Mouse (Mus musculus): ENCODE measurements around the gene Ttll4. TPM values are rescaled to one million over a fixed set of nuclear protein-coding genes. Genes with fewer than 3 reads are reported as not detected.

Gene Ttll4
- 27.1 and 36.5 TPM in 2 replicates for polyA plus RNA-seq (2016; fragmentation: Nextera tagmentation; extraction: Ambion mirVana)

DNA sequence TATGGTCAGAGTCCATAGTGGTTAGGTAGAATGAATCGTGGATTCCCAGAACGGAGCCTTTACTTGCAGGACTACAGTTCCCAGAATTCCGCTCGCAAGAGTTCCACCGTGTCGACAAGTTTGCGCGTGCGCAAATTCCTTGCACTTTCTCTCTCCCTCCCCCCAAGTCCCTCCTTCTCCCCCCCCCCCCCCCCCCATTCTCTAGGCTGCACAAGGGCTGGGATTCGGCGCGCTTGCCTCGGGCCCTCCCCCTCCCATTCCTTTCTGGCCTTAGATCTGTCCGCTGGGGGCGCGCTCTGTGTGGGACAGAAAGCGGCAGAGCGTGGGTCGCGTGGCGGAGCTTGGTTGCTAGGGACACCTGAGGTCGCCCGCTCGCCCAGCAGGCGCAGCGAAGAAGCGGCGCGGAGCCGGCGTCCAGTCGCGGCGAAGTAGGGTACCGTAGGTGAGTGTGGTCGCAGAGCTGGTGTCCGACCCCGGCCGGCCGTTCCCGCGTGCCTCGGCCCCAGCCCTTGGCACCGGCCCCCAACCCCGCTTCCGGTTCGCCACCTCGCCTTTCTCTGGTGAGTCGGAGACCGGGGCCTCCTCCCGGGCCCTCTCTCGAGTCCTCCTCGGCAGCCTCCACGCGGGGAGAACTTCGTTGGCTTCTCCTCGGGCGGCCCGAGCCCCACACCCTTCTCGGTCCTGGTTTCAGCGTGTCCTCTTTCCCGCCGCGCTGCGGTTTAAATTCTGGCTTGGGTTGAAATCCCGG lies at the start of gene Ttll4:
Gene Ttll4 (plus strand): TSS at position 298 of the 748 bp plus-strand sequence.
- H3K27me3 ChIP-seq = no peaks in the 10 kb centered on the region

DNA sequence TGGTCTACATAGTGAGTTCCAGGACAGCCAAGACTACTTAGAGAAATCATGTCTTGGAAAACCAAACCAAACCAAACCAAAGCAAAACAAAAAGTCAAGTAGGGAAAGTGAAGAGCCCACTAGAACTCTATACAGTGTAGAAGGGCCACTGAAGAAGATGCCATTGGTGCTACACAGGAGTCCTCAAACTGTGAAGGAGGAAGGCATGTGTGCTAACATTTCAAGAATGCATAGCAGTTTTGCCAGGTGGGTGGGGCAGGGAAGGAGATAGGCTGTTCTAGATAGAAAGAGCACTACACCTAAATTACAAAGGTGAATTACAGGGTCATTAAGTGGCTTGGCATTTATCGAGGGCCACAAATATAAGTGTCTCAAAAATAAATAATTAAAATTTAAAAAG lies 37.4 kb upstream of the Ttll4 start:
- Histone ChIP-seq H3K9me3 (replicated peaks) (no peaks in the 10 kb centered on the region), H3K4me1 (no peaks in the 10 kb centered on the region), H3K4me3 (no peak overlapping the region), H3K36me3 (peaks cover 62% of the 10 kb centered on the region), H3K9ac (no peak overlapping the region), H3K4me2 (replicated peaks) (no peak overlapping the region), H3K27ac (no peak overlapping the region), H3K27me3 (no peaks in the 10 kb centered on the region)
- ATAC-seq (ENCODE audit: low FRiP score) = no peak
- 95% methylated on average over 1 of the region's 1 CpGs for WGBS

More for the DNA sequence above, at the start of gene Ttll4:
- H3K27ac ChIP-seq = peak within 1 kb of the TSS; percentile 62
- no peaks in the 10 kb centered on the region for H3K36me3 ChIP-seq
- peak within 1 kb of the TSS; percentile 48 for H3K4me3 ChIP-seq
- H3K4me1 ChIP-seq = peaks cover 11% of the 10 kb centered on the region
- peak; percentile 99 for ATAC-seq (ENCODE audit: low FRiP score)
- peak within 1 kb of the TSS; percentile 54 for H3K4me2 ChIP-seq (replicated peaks)
- H3K9ac ChIP-seq = peak within 1 kb of the TSS; percentile 60
- WGBS = under 1% methylated on average over 57 of the region's 66 CpGs
- no peaks in the 10 kb centered on the region for H3K9me3 ChIP-seq (replicated peaks)

DNA sequence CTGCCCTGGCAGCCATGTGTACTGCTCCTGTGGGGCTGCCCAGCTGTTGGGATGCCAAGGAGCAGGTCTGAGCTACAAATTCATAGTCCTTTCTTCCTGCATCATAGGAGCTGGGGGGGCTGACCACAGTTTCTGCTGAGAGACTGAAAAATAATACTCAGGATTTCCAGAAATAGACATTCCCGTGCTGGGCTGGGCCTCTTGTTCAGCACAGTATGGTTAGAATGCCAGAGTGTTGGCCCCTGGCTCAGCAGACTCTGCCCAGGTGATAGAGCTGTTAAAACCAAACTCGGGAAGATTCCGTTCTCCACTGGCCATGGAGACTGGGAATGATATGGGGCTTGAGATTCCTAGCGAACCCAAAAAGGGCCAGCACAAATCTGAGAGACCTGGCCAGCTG lies 35.5 kb upstream of the Ttll4 start:
- Histone ChIP-seq H3K4me2 (replicated peaks) (no peak overlapping the region), H3K4me1 (no peaks in the 10 kb centered on the region), H3K9me3 (replicated peaks) (no peaks in the 10 kb centered on the region), H3K27me3 (no peaks in the 10 kb centered on the region), H3K36me3 (peaks cover 67% of the 10 kb centered on the region), H3K27ac (no peak overlapping the region), H3K9ac (no peak overlapping the region), H3K4me3 (no peak overlapping the region)
- WGBS = 87% methylated on average over 4 of the region's 4 CpGs
- ATAC-seq (ENCODE audit: low FRiP score) = no peak

DNA sequence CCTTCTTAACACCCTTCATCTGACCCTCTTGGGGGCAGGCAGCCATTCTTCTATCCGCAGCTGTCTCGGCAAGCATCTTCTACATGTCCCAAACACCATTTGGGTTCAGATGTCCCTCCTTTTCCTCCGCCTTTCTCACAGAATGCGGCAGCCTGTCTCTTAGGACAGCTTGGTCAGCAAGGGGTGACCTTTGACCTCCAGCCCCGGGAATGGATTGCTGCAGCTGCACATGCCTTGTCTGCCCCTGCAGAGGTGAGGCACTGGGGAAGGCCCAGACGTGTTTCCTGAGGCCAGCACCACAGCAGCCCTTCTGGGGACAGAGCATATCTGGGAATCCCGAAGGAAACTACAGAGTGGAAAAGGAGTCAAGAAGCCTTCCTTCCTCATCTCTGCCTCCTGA lies 33.5 kb upstream of the Ttll4 start:
- 30% methylated on average over 7 of the region's 7 CpGs for WGBS

DNA sequence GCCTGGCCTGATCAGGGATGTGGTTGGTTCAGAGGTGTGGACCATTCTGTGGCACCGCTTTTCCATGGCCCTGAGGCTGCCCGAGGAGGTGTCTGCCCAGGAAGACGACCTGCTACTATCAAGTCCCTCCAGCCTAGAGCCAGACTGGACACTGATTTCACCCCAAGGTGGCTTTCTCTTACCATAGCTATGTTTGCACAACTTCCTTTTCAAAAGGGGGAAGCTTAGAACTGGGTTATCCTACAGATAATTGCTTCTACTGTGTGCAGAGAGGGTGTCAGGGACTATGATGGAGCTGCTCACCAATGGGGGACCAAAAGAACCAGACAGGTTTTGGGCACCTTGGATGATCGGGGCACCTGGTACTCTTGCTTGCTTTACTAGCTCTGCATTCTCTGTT lies 28.8 kb upstream of the Ttll4 start:
- WGBS = 90% methylated on average over 4 of the region's 4 CpGs
- Histone ChIP-seq H3K9me3 (replicated peaks) (no peaks in the 10 kb centered on the region), H3K4me3 (no peak overlapping the region), H3K4me1 (no peaks in the 10 kb centered on the region), H3K9ac (no peak overlapping the region), H3K4me2 (replicated peaks) (no peak overlapping the region), H3K36me3 (peaks cover 41% of the 10 kb centered on the region), H3K27ac (no peak overlapping the region), H3K27me3 (no peaks in the 10 kb centered on the region)
- ATAC-seq (ENCODE audit: low FRiP score) = no peak

More for the DNA sequence above, 33.5 kb upstream of the Ttll4 start:
- H3K36me3 ChIP-seq = peaks cover 54% of the 10 kb centered on the region
- H3K4me3 ChIP-seq = no peak overlapping the region
- no peak for ATAC-seq (ENCODE audit: low FRiP score)
- no peak overlapping the region for H3K9ac ChIP-seq
- no peak overlapping the region for H3K27ac ChIP-seq
- H3K4me2 ChIP-seq (replicated peaks) = no peak overlapping the region
- no peaks in the 10 kb centered on the region for H3K9me3 ChIP-seq (replicated peaks)
- no peaks in the 10 kb centered on the region for H3K4me1 ChIP-seq
- H3K27me3 ChIP-seq = no peaks in the 10 kb centered on the region

DNA sequence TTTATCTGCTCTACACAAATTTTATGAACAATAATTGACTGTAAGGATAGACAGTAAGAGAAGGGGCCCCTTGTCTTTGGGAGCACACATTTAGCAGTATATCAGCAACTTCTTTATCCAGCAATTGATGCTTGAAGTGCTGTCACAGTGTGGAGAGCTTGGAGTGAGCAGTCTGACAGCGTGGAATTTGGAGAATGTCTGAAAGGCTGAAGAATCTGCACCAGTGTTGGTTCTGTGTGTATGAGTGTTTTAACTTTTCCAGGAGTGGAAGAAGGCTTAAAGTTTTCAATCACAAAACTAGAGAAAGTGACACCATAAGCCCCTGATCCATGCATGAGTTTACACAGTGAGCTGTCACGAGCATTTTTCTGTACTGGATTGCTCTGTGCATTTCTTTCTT lies 18.0 kb upstream of the Ttll4 start:
- no peak for ATAC-seq (ENCODE audit: low FRiP score)
- H3K9ac ChIP-seq = no peak overlapping the region
- WGBS = 86% methylated on average over 2 of the region's 2 CpGs
- no peaks in the 10 kb centered on the region for H3K36me3 ChIP-seq
- no peak overlapping the region for H3K4me3 ChIP-seq
- H3K4me1 ChIP-seq = no peaks in the 10 kb centered on the region
- H3K27me3 ChIP-seq = no peaks in the 10 kb centered on the region
- H3K4me2 ChIP-seq (replicated peaks) = no peak overlapping the region
- H3K9me3 ChIP-seq (replicated peaks) = no peaks in the 10 kb centered on the region
- no peak overlapping the region for H3K27ac ChIP-seq

DNA sequence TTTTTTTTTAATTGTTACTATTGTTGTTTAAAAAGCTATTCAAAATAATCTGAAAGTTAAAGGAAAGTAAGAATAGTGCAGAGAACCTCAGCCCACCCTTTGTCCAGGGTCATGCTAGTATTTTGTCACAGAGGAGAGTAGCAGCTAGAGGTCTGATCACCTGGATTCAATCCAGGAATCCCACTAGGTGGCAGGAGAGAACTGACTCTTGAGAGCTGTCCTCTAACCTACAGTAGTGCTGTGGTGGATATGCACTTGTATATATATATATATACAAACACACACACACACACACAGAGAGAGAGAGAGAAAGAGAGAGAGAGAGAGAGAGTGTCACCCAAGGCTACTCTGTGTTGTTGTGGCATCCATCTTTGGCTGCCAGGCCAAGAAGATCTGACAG lies 17.6 kb upstream of the Ttll4 start:
- no peak for ATAC-seq (ENCODE audit: low FRiP score)
- Histone ChIP-seq H3K27ac (no peak overlapping the region), H3K4me1 (no peaks in the 10 kb centered on the region)

DNA sequence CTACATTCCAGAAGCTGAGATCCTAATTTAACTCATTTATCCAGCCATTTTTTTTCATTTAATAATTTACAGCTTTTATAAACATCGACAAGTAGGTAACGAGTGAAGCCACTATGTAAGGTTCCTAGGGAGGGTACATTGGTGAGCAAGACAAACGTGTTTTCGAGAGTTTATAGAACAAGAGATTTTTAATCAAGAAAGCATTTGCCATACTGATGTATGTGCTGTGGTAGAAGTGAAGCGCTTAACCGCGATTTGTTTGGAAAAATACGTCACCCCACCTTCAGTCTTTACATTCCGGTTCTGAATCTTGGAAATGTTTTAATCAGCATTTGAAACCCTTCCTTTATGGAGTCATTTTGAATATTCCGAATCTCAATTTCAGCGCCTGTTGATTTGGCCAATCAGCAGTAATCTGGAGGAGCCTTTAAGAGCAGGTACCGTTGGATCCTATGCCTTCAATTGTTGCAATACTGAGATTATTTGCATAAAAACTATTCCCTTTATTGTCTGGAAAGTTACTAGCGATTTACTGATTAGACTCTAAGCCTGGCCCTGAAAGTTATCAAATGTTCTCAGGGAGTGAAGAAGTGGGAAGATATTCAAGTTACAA lies 814 bp downstream of the Ttll4 start:
- Histone ChIP-seq H3K9ac (peak overlapping the region; percentile 60), H3K27ac (peak overlapping the region; percentile 62), H3K4me1 (peaks cover 11% of the 10 kb centered on the region), H3K36me3 (no peaks in the 10 kb centered on the region), H3K27me3 (no peaks in the 10 kb centered on the region), H3K4me3 (peak overlapping the region; percentile 48), H3K9me3 (replicated peaks) (no peaks in the 10 kb centered on the region), H3K4me2 (replicated peaks) (peak overlapping the region; percentile 54)
- no peak for ATAC-seq (ENCODE audit: low FRiP score)
- 3% methylated on average over 13 of the region's 13 CpGs for WGBS

More for the DNA sequence above, 17.6 kb upstream of the Ttll4 start:
- Histone ChIP-seq H3K4me2 (replicated peaks) (no peak overlapping the region), H3K4me3 (no peak overlapping the region), H3K36me3 (no peaks in the 10 kb centered on the region), H3K9me3 (replicated peaks) (no peaks in the 10 kb centered on the region), H3K27me3 (no peaks in the 10 kb centered on the region), H3K9ac (no peak overlapping the region)

DNA sequence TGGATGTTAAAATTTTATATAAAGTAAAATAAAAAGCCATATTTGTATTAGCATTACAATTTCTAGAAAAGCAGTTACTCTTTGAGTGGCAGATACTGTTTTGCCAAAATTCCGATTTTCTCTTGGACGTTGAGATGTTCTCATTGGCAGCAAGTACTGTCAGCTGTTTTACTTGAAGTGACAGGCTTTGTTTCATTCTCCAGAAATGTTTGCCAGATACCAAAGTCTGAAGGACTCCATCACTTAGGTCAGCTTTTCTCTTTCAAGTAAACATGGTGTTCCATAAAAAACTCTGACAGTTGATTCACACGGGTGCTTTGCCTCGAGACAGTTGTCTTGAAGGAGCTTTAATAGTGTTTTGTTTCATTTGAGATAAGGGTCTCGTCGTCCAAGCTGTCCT lies 3.6 kb downstream of the Ttll4 start:
- Histone ChIP-seq H3K4me2 (replicated peaks) (no peak overlapping the region), H3K27ac (no peak overlapping the region), H3K4me3 (no peak overlapping the region), H3K36me3 (no peaks in the 10 kb centered on the region), H3K4me1 (peaks cover 11% of the 10 kb centered on the region), H3K9me3 (replicated peaks) (no peaks in the 10 kb centered on the region), H3K27me3 (no peaks in the 10 kb centered on the region), H3K9ac (no peak overlapping the region)
- no peak for ATAC-seq (ENCODE audit: low FRiP score)
- 83% methylated on average over 6 of the region's 6 CpGs for WGBS

DNA sequence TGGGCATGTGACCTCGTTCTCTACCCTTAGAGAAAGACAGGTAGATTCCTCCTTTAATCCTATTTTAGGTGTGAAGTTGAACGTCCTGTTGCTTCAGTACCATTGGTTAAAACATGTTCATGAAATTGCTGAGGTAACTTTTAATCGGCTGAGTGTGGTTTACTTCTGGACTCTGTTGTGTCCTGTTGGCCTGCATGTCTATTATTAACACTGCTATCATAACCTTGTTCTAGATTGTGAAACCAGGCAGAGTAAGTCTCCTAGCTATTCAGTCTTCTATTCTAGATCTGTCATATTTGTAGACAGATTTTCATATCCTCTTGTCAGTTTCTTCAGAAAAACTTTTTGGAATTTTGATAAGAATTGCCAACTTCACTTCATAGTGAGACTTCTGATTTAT lies 6.8 kb downstream of the Ttll4 start:
- 96% methylated on average over 3 of the region's 3 CpGs for WGBS
- Histone ChIP-seq H3K4me3 (no peak overlapping the region), H3K9ac (no peak overlapping the region), H3K27me3 (no peaks in the 10 kb centered on the region), H3K4me2 (replicated peaks) (no peak overlapping the region), H3K4me1 (peaks cover 2% of the 10 kb centered on the region), H3K27ac (no peak overlapping the region), H3K36me3 (peaks cover 10% of the 10 kb centered on the region; the same call in 1 of the 2 replicates), H3K9me3 (replicated peaks) (no peaks in the 10 kb centered on the region)
- ATAC-seq (ENCODE audit: low FRiP score) = no peak

DNA sequence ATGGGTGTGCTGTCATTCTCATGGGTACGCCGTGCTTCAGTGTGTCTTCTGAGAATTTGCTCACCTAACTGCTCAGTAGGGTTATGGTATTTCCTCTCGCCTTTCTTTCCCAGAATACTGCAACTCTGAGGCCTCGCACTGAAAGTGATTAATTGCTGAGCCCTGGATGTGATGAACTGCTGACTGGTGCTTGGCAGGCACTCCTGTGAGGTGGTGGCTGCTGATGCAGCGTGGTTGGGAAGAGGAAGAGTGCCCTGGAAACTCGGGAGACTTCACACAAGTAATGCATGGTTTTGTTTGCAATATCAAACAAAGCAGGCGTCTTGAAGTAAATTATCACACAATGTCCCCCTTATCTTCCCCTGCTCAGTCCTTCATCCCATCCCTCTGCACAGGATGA lies 11.2 kb downstream of the Ttll4 start:
- WGBS = 83% methylated on average over 7 of the region's 7 CpGs
- Histone ChIP-seq H3K4me1 (no peaks in the 10 kb centered on the region), H3K4me3 (no peak overlapping the region), H3K4me2 (replicated peaks) (no peak overlapping the region), H3K27ac (no peak overlapping the region), H3K9me3 (replicated peaks) (no peaks in the 10 kb centered on the region), H3K36me3 (peaks cover 17% of the 10 kb centered on the region; the same call in 1 of the 2 replicates), H3K9ac (no peak overlapping the region), H3K27me3 (no peaks in the 10 kb centered on the region)
- ATAC-seq (ENCODE audit: low FRiP score) = no peak

DNA sequence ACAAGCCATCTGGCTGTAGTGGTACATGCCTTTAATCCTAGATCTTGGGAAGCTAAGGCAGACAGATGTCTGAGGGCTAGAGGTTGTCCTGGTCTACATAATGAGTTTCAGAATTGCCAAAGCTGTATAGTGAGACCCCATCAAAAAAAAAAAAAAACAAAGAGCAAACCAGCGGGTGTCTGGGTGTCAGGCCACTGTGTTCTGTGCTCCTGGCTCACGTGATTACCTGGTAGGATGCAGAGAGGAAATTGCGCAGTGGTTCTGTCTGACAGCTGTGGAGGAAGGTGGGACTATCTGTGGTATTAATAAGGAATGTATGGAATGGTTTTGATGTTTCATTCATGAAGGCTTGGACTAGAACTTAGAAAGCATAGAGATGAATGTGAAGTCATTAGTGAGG lies 15.3 kb downstream of the Ttll4 start:
- Histone ChIP-seq H3K4me2 (replicated peaks) (no peak overlapping the region), H3K36me3 (peaks cover 50% of the 10 kb centered on the region), H3K4me3 (no peak overlapping the region), H3K27ac (no peak overlapping the region), H3K27me3 (no peaks in the 10 kb centered on the region), H3K9me3 (replicated peaks) (no peaks in the 10 kb centered on the region), H3K4me1 (no peaks in the 10 kb centered on the region), H3K9ac (no peak overlapping the region)
- ATAC-seq (ENCODE audit: low FRiP score) = no peak
- 88% methylated on average over 3 of the region's 3 CpGs for WGBS

DNA sequence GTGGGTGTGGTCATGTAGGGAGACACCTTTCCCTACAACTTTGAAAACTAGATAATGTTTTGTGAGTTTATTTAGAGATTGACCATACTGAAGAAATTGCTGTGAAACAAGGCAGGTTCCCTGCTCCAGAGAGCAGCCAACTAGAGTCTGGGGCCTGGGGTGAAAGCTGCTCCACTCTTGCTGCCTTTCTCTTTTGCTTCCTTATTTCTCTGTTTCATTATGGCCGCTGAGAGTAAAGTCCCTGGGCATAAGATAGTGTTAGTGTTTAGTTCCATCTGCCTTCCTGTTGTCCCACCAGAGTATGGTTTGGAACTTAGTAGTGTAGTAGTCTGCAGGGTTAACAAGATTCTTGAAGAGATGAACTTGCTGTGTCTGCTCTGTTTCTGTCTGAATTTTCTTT lies 16.3 kb downstream of the Ttll4 start:
- Histone ChIP-seq H3K4me3 (no peak overlapping the region), H3K27ac (no peak overlapping the region), H3K27me3 (no peaks in the 10 kb centered on the region), H3K4me1 (no peaks in the 10 kb centered on the region), H3K4me2 (replicated peaks) (no peak overlapping the region), H3K36me3 (peaks cover 51% of the 10 kb centered on the region), H3K9me3 (replicated peaks) (no peaks in the 10 kb centered on the region), H3K9ac (no peak overlapping the region)
- 75% methylated on average over 1 of the region's 1 CpGs for whole genome bisulfite sequencing
- ATAC-seq (ENCODE audit: low FRiP score) = no peak

Measured in hindbrain, embryonic 12.5 days (tissue).